Mouse (Mus musculus) midbrain, embryonic 16.5 days (tissue): Measurements from ENCODE around the gene Sfi1. TPM values are rescaled to one million over a fixed set of nuclear protein-coding genes. Genes with fewer than 3 reads are reported as not detected.
"Not testable (repeated sequence)": the region's sequence is repeated elsewhere in the genome, so short reads cannot be mapped to it uniquely, and the experiment has no call there.

Experiments
- ATAC-seq: fragments of 200-750 bp; cut with Nextera tagmentation; 2 replicates; pipeline ENCODE4 v1.8.0; 2017; ENCODE audit warnings: moderate TSS enrichment
- H3K27ac ChIP-seq: fragments of 300-500 bp; sonication (generic); 2 replicates; pipeline ENCODE4 v1.5.1; 2014; ENCODE audit warnings: mild to moderate bottlenecking, low read length, mixed read lengths
- H3K27me3 ChIP-seq: fragments of 300-500 bp; sonication (generic); 2 replicates; pipeline ENCODE4 v1.6.1; 2014; ENCODE audit warnings: low read depth, low read length, mixed read lengths; ENCODE audit not compliant: control insufficient read depth, insufficient read depth
- H3K36me3 ChIP-seq: fragments of 300-500 bp; sonication (generic); 2 replicates; pipeline ENCODE4 v1.6.1; 2014; ENCODE audit warnings: mild to moderate bottlenecking, low read length, moderate library complexity, mixed read lengths; ENCODE audit not compliant: control insufficient read depth, insufficient read depth
- H3K4me1 ChIP-seq: fragments of 300-500 bp; sonication (generic); 2 replicates; pipeline ENCODE4 v1.6.1; 2014; ENCODE audit warnings: mild to moderate bottlenecking, low read length, mixed read lengths; ENCODE audit not compliant: control insufficient read depth, insufficient read depth
- H3K4me2 ChIP-seq: fragments of 300-500 bp; sonication (generic); 2 replicates; pipeline ENCODE4 v1.6.1; 2014; ENCODE audit warnings: mild to moderate bottlenecking, low read length, mixed read lengths
- H3K4me3 ChIP-seq: fragments of 300-500 bp; sonication (generic); 2 replicates; pipeline ENCODE4 v1.5.1; 2014; ENCODE audit warnings: low read depth, mild to moderate bottlenecking, low read length, moderate library complexity, mixed read lengths
- H3K9ac ChIP-seq: fragments of 300-500 bp; sonication (generic); 2 replicates; pipeline ENCODE4 v1.6.1; 2014; ENCODE audit warnings: low read depth, low read length, mixed read lengths
- H3K9me3 ChIP-seq: fragments of 300-500 bp; sonication (generic); replicated peaks from 2 replicates; pipeline ENCODE4 v1.6.1; 2014; ENCODE audit warnings: mild to moderate bottlenecking, low read length, mixed read lengths; ENCODE audit not compliant: control insufficient read depth, poor library complexity, severe bottlenecking
- WGBS: fragments of 180-500 bp; shearing (Covaris S2); extraction: QIAGEN DNeasy Blood & Tissue Kit; methylation state at CpG from one replicate; pipeline ENCODE4 v1.1.7; 2014; 5-methylcytosine and 5-hydroxymethylcytosine counted together
- polyA plus RNA-seq: library from polyadenylated mRNA; unstranded; fragments of >200 nt; fragmentation: Nextera tagmentation; extraction: Ambion mirVana; gene quantifications from 2 replicates; pipeline ENCODE4 v1.2.1, GENCODE M21; 2015

Sfi1 gene
- polyA plus RNA-seq, 1 experiment from 2014 or later, result 19.4 TPM

- WGBS, result 100% methylated on average over 1 of the region's 2 CpGs
- H3K36me3 ChIP-seq, H3K27me3 ChIP-seq, H3K4me1 ChIP-seq, H3K4me2 ChIP-seq, H3K4me3 ChIP-seq, H3K27ac ChIP-seq, ATAC-seq, H3K9ac ChIP-seq: not testable (repeated sequence)
- peaks cover 11% of the 10 kb centered on the region for H3K9me3 ChIP-seq
These were observed 64.0 kb downstream of the Sfi1 start for GRCm38 (mm10) chr11:3129276-3129675.

GRCm38 (mm10) chr11:3127303-3127795, 65.9 kb downstream of the Sfi1 start:
- not testable (repeated sequence) for H3K4me2 ChIP-seq, H3K9ac ChIP-seq, H3K4me1 ChIP-seq, H3K4me3 ChIP-seq, H3K36me3 ChIP-seq, H3K27me3 ChIP-seq, H3K27ac ChIP-seq
- WGBS, result 97% methylated on average over 5 of the region's 7 CpGs
- peaks cover 11% of the 10 kb centered on the region for H3K9me3 ChIP-seq
- ATAC-seq, result peak; percentile 28

GRCm38 (mm10) chr11:3126478-3127302, 66.6 kb downstream of the Sfi1 start:
- H3K27ac ChIP-seq, H3K36me3 ChIP-seq, H3K9ac ChIP-seq, H3K9me3 ChIP-seq, H3K4me3 ChIP-seq, H3K4me1 ChIP-seq, H3K27me3 ChIP-seq, H3K4me2 ChIP-seq: not testable (repeated sequence)
- ATAC-seq, result peak; percentile 4
- WGBS, result 79% methylated on average over 6 of the region's 6 CpGs

- not testable (repeated sequence) for H3K4me2 ChIP-seq, H3K27me3 ChIP-seq, H3K9me3 ChIP-seq, H3K9ac ChIP-seq, H3K4me3 ChIP-seq, H3K4me1 ChIP-seq, H3K27ac ChIP-seq, ATAC-seq, H3K36me3 ChIP-seq
- WGBS, result 96% methylated on average over 3 of the region's 4 CpGs
These were observed 67.3 kb downstream of the Sfi1 start for GRCm38 (mm10) chr11:3125922-3126321.

GRCm38 (mm10) chr11:3124932-3125810, 68.1 kb downstream of the Sfi1 start:
- not testable (repeated sequence) for H3K36me3 ChIP-seq, H3K4me1 ChIP-seq, H3K27ac ChIP-seq, H3K9ac ChIP-seq, H3K4me2 ChIP-seq, H3K27me3 ChIP-seq, H3K9me3 ChIP-seq, ATAC-seq, H3K4me3 ChIP-seq
- 87% methylated on average over 22 of the region's 22 CpGs for WGBS

GRCm38 (mm10) chr11:3114403-3114802, 78.9 kb downstream of the Sfi1 start:
- no peaks in the 10 kb centered on the region for H3K4me1 ChIP-seq
- no peak overlapping the region for H3K4me3 ChIP-seq
- no peak overlapping the region for H3K27ac ChIP-seq
- 68% methylated on average over 3 of the region's 3 CpGs for WGBS
- H3K9ac ChIP-seq, result no peak overlapping the region
- no peaks in the 10 kb centered on the region for H3K27me3 ChIP-seq
- H3K4me2 ChIP-seq, result no peak overlapping the region
- no peak for ATAC-seq
- no peaks in the 10 kb centered on the region for H3K36me3 ChIP-seq
- H3K9me3 ChIP-seq, result peaks cover 14% of the 10 kb centered on the region; the same call in 1 of the 2 replicates

GRCm38 (mm10) chr11:3106154-3106553, 87.1 kb downstream of the Sfi1 start:
- no peak overlapping the region for H3K27ac ChIP-seq
- H3K4me2 ChIP-seq, result no peak overlapping the region
- no peak for ATAC-seq
- no peaks in the 10 kb centered on the region for H3K4me1 ChIP-seq
- no peak overlapping the region for H3K4me3 ChIP-seq
- H3K9ac ChIP-seq, result no peak overlapping the region
- peaks cover 42% of the 10 kb centered on the region for H3K9me3 ChIP-seq
- no peaks in the 10 kb centered on the region for H3K27me3 ChIP-seq
- no peaks in the 10 kb centered on the region for H3K36me3 ChIP-seq
- WGBS, result 74% methylated on average over 3 of the region's 3 CpGs

GRCm38 (mm10) chr11:3105261-3105731, 88.0 kb downstream of the Sfi1 start:
- no peak overlapping the region for H3K4me2 ChIP-seq
- H3K4me1 ChIP-seq, result no peaks in the 10 kb centered on the region
- H3K27ac ChIP-seq, result no peak overlapping the region
- 91% methylated on average over 21 of the region's 21 CpGs for WGBS
- H3K9me3 ChIP-seq, result peaks cover 43% of the 10 kb centered on the region
- H3K4me3 ChIP-seq, result no peak overlapping the region
- no peaks in the 10 kb centered on the region for H3K36me3 ChIP-seq
- ATAC-seq, result no peak
- H3K27me3 ChIP-seq, result no peaks in the 10 kb centered on the region
- H3K9ac ChIP-seq, result no peak overlapping the region
